ENCODE assay signal across 22 mouse cellular contexts in the genomic region with DNA sequence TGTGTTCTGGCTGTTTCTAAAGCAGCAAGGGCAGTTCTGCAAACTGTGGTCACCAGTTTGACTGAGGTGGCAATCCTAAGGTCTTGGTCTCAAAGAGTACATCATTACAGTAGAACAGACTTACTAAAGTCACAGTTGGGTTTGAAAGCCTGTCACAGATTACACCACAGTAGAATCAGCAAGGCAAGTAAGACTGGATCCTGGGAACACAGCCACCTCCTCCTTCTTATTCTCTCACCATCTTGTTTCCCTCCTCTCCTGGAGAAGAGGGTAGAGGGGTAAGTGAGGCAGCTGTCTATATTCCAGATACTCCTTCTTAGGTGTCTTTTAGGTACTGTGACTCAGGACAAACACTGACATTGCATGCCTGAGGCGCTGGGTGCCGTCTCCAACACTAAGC. TPM values are rescaled to one million over a fixed set of nuclear protein-coding genes. Genes with fewer than 3 reads are reported as not detected.
"Had no signal": no experiment of that assay in that cellular context is flagged by ENCODE, and none has a peak within 500 bp of the region (broad histone marks: within the 10 kb centered on the region; RNA-seq: fewer than 3 reads in every experiment).

No protein-coding gene starts in this region.

- ATAC-seq: hindbrain, embryonic 16.5 days; hindbrain, postnatal 0 days; inflammation-experienced regulatory T-cells, adult 6 months; intestine, embryonic 15.5 days; intestine, embryonic 16.5 days; intestine, postnatal 0 days had no signal

- DNase-seq: heart, postnatal 10 days; heart, postnatal 36 days; heart, postnatal 4 days; kidney, adult 11 months; kidney, adult 18-20 months; kidney, adult 2 months; kidney, adult 8-10 months; kidney, adult 9 months; kidney, postnatal 10 days; kidney, postnatal 14 days; kidney, postnatal 25 days; kidney, postnatal 36 days; kidney, postnatal 4 days; layer of hippocampus, adult 9-11 months; layer of hippocampus, postnatal 36 days had no signal

RNA-seq across cellular contexts. Expression of gene Mark1, which starts 14.6 kb away (rescaled TPM):
- total RNA-seq: hematopoietic stem cell, adult 5-6 weeks had no signal
